Mouse (Mus musculus) lung, adult 2 months (tissue): ENCODE results near the gene Lax1. TPM values are rescaled to one million over a fixed set of nuclear protein-coding genes. Genes with fewer than 3 reads are reported as not detected.
A peak's percentile ranks its signal among the peaks of the same experiment; 100 is the strongest.

ENCODE experiments used
- DNase-seq: peaks from one replicate; pipeline ENCODE4 v3.0.0; 2022
- H3K4me1 ChIP-seq: fragments of 200-500 bp; 2 replicates; pipeline ENCODE4 v1.6.1; 2011; ENCODE audit warnings: low read length; ENCODE audit not compliant: control insufficient read depth, insufficient read depth
- H3K4me3 ChIP-seq: fragments of 200-500 bp; replicated peaks from 2 replicates; pipeline ENCODE3; 2011; ENCODE audit warnings: low read depth, mild to moderate bottlenecking, control low read depth, low read length; ENCODE audit errors: extremely low read depth
- CTCF ChIP-seq: fragments of 200-500 bp; IDR thresholded peaks from 2 replicates; pipeline ENCODE4 v1.5.1; 2011; ENCODE audit warnings: mild to moderate bottlenecking, low read length, control low read depth; ENCODE audit not compliant: insufficient read depth
- POLR2A ChIP-seq: fragments of 200-500 bp; IDR thresholded peaks from 2 replicates; pipeline ENCODE4 v1.6.1; 2011; ENCODE audit warnings: low read depth, mild to moderate bottlenecking, control low read depth, low read length, borderline replicate concordance; ENCODE audit errors: extremely low read depth
- WGBS: fragments of 180-500 bp; shearing (Covaris S2); methylation state at CpG from one replicate; pipeline ENCODE4 v1.1.7; 2018; 5-methylcytosine and 5-hydroxymethylcytosine counted together
- polyA plus RNA-seq: library from polyadenylated mRNA; depleted of rRNA; stranded (reverse); fragments of >200 nt; gene quantifications from 2 replicates; pipeline ENCODE4 v1.2.3, GENCODE M21; 2012

Gene Lax1
- polyA plus RNA-seq, 1 experiment, result 2.5 TPM

DNA sequence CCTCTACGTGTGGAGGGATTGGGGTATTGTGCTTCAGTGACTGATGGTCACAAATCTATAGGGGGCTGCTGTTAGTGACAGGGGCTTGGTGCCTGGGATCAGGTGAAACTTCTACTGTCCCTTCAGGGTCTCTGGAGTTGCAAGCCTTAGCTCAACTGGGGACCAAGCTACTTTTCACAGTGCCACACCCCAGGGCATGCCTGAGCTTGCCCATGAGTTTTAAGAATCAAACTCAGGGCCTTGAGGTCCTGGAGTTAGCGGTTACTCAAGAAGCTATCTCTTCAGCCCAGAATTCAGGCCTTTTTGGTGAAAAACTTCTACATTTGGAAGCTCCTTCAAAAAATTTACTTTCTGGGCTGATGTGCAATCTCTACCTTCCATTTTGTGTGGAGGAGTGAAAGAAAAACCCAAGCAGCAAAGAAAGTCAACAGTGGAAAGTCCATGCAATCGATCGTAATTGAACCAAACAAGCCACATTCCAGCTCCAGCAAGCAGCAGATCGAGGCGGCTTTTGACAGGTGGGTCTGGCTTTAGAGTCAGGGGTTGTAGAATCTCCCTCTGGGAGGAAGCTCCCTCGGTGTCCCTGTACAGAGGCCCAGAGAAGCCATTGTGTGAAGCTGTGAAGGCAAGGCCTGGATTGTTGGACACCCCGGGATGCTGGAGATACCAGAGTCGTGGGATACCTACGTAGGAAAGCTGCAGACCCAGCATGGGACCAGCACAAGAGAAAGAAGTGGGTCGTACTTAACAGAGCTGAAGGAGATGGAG, 25.5 kb downstream of the Lax1 start:
- no peak for DNase-seq
- Histone ChIP-seq H3K4me1 (peaks cover 2% of the 10 kb centered on the region), H3K4me3 (no peak overlapping the region)
- TF ChIP-seq POLR2A (no peak), CTCF (no peak)
- 78% methylated on average over 11 of the region's 11 CpGs for WGBS

DNA sequence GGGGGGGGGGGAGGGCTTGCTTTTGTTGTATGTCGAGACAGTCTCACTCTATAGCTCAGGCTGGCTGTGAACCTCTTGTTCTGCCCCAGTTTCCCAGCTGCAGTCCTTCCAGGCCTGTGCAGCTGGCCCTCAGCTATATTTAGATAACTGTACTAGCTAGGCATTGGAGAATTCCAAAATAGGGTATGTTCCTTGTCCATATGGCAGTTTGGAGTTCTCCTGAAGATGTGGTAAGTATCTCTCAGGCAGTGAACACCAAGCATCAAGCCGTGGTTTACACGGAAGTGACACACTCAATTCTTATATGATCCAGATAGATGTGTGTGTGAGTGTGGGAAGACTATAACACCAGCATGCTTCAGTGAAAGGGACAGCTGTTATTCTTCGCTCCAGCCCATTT, 26.5 kb downstream of the Lax1 start:
- Histone ChIP-seq H3K4me1 (peaks cover 9% of the 10 kb centered on the region), H3K4me3 (no peak overlapping the region)
- no peak for DNase-seq
- 64% methylated on average over 4 of the region's 4 CpGs for WGBS
- TF ChIP-seq POLR2A, result no peak
- no peak for TF ChIP-seq CTCF

DNA sequence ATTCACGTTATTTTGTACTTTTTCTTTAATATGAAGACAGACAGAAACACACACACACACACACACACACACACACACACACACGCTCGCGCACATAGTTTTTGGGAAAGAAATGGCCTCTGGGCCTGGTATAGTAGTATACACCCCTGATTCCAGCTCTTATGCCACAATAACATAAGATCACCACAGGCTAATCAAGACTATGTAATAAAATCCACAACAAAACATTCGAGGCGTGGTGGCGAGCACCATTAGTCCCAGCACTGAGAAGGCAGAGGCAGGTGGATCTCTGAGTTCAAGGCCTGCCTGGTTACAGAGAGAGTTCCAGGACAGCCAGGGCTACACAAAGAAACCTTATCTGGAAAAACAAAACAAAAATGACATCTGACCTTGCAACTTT, 27.0 kb downstream of the Lax1 start:
- no peak for TF ChIP-seq CTCF
- no peak for TF ChIP-seq POLR2A
- 94% methylated on average over 7 of the region's 7 CpGs for WGBS
- DNase-seq, result no peak
- H3K4me1 ChIP-seq, result peaks cover 13% of the 10 kb centered on the region
- H3K4me3 ChIP-seq, result no peak overlapping the region

DNA sequence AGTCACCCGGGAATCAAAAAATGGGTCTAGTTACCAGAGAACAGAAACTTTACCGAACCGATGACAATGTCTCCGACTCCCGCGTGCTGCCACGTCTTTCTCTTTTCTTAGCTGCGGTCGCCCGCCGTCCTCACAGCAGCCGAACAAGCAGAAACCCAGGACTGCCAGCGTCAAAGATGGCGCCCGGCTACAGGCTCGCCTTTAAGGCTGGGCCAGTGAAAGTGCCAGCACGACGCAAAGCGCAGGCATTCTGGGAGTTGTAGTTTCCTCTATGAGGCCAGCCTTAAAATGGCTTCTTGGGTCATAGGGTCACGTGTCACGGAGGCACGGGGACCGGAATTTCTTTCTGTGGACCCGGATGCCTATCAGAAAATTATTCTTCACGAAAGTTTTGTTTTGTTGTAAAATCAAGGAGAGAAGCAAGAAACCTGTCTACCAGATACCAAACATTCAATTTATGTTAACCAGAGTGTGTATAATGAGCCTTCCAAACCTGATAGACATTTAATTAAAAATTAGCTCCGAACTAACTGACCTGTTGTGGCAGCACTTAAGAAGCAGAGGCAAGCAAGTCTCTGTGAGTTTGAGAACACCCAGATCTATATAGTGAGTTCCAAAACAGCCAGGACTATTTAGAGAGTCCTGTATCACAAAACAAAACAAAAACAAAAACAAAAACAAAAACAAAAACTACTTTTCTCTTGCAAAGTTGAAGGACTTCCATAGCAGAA, 28.5 kb downstream of the Lax1 start, which contains the start of gene Gm38394:
Gene Gm38394, minus strand, starts transcription at position 116 of the 731 bp plus-strand sequence.
- H3K4me1 ChIP-seq, result peaks cover 16% of the 10 kb centered on the region
- TF ChIP-seq CTCF, result no peak
- TF ChIP-seq POLR2A, result peak; percentile 92; the same call in 1 of the 2 replicates
- 2% methylated on average over 26 of the region's 26 CpGs for WGBS
- DNase-seq, result peak; percentile 89
- peak within 1 kb of the TSS; percentile 72 for H3K4me3 ChIP-seq

DNA sequence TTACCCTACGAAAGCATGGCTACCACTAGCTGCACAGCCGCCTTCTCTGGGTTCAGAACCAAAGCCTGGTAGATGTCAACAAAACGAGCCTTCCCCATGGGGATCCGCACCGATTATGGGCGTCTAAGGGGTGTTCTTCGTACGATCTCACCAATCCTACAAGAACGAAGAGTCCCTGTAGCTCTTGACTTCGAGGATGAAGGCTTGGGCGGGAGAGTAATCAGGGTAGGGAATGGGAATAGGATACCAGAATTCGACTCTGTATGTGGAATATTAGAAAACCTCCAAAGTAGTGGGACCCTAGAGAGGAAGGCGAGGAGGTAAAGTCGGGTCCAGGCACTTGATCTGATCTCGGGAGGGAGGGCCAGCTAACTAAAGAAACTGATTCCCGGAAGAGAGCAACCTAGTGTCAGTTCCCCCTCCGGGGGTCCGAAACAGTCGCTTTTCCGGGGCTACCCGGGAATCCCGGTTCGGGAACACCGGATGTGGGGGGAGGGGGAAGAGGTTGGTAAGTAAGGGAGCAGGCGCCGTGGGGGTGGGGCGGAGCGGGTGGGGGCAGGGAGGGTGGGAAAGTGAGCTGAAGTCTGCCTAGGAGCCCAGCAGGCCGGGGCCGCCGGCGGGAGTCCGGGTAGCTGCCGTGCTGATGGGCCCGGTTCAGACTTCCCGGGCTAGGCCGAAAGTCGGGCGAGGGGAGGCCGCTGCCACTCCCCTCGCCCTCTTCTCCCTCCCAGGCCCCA, 29.3 kb downstream of the Lax1 start, which contains the start of gene Zbed6:
Gene Zbed6, minus strand, starts transcription at position 420 of the 737 bp plus-strand sequence.
- H3K4me1 ChIP-seq, result peaks cover 16% of the 10 kb centered on the region
- under 1% methylated on average over 39 of the region's 41 CpGs for WGBS
- peak within 1 kb of the TSS; percentile 72 for H3K4me3 ChIP-seq
- TF ChIP-seq POLR2A (no peak), CTCF (no peak)
- DNase-seq, result peak; percentile 67

DNA sequence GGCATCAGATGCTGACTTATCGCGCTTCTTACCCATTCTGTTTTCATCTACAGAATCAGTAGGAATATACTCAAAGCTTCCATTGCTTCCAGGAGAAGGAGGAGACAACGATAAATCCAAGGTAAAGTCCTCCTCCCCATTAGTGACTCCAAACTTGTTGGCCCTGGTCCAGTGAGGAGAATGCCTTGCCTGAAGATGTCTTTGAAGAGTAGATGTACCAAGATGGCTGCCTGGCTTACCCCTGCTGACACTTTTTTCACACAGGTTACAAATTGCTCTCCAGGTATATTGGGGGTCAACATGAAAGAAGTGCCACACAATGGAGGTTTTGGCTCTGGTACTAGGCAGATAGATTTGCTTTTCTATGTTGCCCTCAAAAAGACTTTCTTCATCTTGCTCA, 31.0 kb downstream of the Lax1 start:
- DNase-seq, result no peak
- Histone ChIP-seq H3K4me1 (peaks cover 19% of the 10 kb centered on the region), H3K4me3 (no peak overlapping the region)
- TF ChIP-seq CTCF (no peak), POLR2A (no peak)
- WGBS, result 77% methylated on average over 3 of the region's 3 CpGs

DNA sequence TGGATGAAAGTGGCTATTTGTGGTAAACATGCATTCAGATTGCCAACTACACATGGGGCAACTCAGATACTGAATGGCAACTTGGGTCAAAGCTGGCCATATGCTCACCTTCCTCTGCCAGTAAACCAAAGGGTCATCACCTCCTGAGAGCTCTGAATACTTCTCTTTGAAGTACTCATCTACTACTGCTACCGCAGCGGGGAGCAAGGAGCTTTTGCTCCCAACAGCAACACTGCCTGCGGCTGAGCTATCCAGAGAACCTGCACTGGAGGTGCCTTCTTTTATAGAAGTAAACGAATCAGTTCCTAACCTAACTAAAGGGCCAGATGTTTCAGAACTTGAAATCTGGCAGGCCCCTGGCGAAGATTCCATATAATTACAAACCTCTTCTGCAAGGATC, 33.1 kb downstream of the Lax1 start:
- Histone ChIP-seq H3K4me3 (no peak overlapping the region), H3K4me1 (peaks cover 21% of the 10 kb centered on the region)
- WGBS, result 40% methylated on average over 5 of the region's 5 CpGs
- TF ChIP-seq POLR2A (no peak), CTCF (no peak)
- DNase-seq, result no peak

DNA sequence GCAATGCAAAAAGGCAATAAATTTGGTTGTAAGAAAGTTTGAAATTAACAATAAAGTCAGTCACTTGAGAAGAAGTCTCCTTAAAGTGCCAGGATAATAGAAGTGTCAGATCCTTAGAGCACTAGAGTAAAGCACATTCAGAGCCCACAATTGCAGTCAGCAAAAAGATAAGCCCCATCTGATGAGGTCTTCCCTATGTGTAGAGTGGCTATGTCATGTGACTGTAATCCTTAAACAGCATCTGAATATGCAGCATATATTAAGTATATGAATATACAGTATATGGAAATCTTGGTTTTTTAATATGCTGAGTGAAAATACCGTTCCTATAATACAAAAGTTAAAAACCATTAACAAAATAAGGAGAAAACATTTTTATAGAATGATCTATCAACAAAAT, 36.9 kb downstream of the Lax1 start:
- no peak for TF ChIP-seq CTCF
- TF ChIP-seq POLR2A, result no peak
- WGBS, result 91% methylated on average over 1 of the region's 1 CpGs
- DNase-seq, result no peak
- Histone ChIP-seq H3K4me3 (no peak overlapping the region), H3K4me1 (peaks cover 11% of the 10 kb centered on the region)
